Mouse (Mus musculus) kidney, adult 2 months (tissue): ENCODE measurements at regions not wholly inside any gene's neighbourhood (a gene's known extent, or its start where the extent isn't known, plus 50 kb on each side); places are given as distances from the start of the nearest gene placed in this dataset.

Experiments
- DNase-seq: peaks from one replicate; pipeline ENCODE4 v3.0.0; 2021
- H3K27ac ChIP-seq: fragments of 200-500 bp; 2 replicates; pipeline ENCODE4 v1.5.1; 2012; ENCODE audit warnings: low read depth, low read length, control low read depth, inconsistent platforms; ENCODE audit not compliant: insufficient read depth
- H3K27me3 ChIP-seq: fragments of 200-500 bp; replicated peaks from 2 replicates; pipeline ENCODE4 v1.6.1; 2012; ENCODE audit warnings: mild to moderate bottlenecking, moderate library complexity, low read length, inconsistent platforms; ENCODE audit not compliant: control insufficient read depth, insufficient read depth
- H3K36me3 ChIP-seq: fragments of 200-500 bp; 2 replicates; pipeline ENCODE4 v1.6.1; 2012; ENCODE audit warnings: mild to moderate bottlenecking, moderate library complexity, low read length, inconsistent platforms; ENCODE audit not compliant: control insufficient read depth, insufficient read depth
- H3K4me1 ChIP-seq: fragments of 200-500 bp; 2 replicates; pipeline ENCODE4 v1.6.1; 2011; ENCODE audit warnings: low read length; ENCODE audit not compliant: control insufficient read depth, insufficient read depth
- H3K4me3 ChIP-seq: fragments of 200-500 bp; 2 replicates; pipeline ENCODE4 v1.5.1; 2011; ENCODE audit warnings: mild to moderate bottlenecking, low read depth, low read length, control low read depth; ENCODE audit not compliant: insufficient read depth
- CTCF ChIP-seq: fragments of 200-500 bp; conservative IDR thresholded peaks from 2 replicates; pipeline ENCODE4 v1.5.1; 2011; ENCODE audit warnings: low read depth, mild to moderate bottlenecking, control low read depth, low read length, moderate library complexity, mixed read lengths; ENCODE audit not compliant: insufficient read depth, insufficient read length
- POLR2A ChIP-seq: fragments of 200-500 bp; IDR thresholded peaks from one replicate; pipeline ENCODE4 v1.6.1; 2011; ENCODE audit warnings: low read depth, low read length, control low read depth
- WGBS: fragments of 180-500 bp; shearing (Covaris S2); methylation state at CpG from one replicate; pipeline ENCODE4 v1.1.7; 2018; 5-methylcytosine and 5-hydroxymethylcytosine counted together

DNA sequence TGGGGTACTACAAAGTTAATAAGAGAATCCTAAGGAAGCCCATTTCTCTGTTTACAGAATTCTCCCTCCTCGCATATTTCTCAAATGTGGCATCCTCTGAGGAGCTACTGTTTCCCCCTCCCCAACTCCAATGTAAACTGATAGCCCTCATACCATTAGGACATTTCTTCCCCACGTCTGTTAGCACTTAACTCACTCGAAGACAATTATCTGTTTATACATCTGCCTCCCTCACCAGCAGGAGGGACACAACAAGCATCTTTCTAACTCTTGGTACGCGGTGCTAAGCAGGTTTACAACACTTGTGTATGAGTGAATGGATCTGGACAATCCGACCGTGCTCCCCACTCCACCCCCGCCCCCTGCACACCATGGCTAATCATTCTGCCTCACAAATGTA is 324.8 kb downstream of the Sox4 start:
- WGBS, result 77% methylated on average over 8 of the region's 8 CpGs
- no peaks in the 10 kb centered on the region; the same call in 1 of the 2 replicates for H3K4me1 ChIP-seq
- no peak for DNase-seq
- no peak overlapping the region for H3K4me3 ChIP-seq
- H3K27me3 ChIP-seq, result no peaks in the 10 kb centered on the region
- no peak overlapping the region for H3K27ac ChIP-seq
- no peak for TF ChIP-seq POLR2A
- TF ChIP-seq CTCF, result no peak
- no peaks in the 10 kb centered on the region for H3K36me3 ChIP-seq

DNA sequence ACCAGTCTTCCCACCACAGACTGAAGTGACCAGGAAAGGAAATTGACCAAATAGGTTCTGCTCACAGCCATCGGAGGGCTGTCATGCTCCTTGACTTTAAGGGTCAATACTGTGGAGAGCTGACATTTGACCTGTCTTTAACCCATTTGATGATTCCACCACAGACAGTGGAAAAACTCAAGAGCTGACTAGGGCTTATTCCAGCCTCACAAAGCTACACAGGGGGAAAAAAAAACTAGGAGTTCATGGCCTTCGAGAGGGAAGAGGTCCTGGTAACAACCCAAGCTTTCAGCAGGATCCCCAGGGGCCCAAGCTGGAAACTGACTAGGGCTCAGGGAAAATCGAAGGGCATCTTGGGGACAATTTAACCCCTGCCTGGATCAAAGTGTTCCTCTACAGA is 334.6 kb downstream of the Sox4 start:
- no peak for DNase-seq
- WGBS, result 42% methylated on average over 3 of the region's 3 CpGs
- no peak overlapping the region for H3K4me3 ChIP-seq
- H3K4me1 ChIP-seq, result peaks cover 4% of the 10 kb centered on the region; the same call in 1 of the 2 replicates
- no peak overlapping the region for H3K27ac ChIP-seq
- no peaks in the 10 kb centered on the region for H3K36me3 ChIP-seq
- TF ChIP-seq POLR2A (no peak), CTCF (no peak)
- no peaks in the 10 kb centered on the region for H3K27me3 ChIP-seq

DNA sequence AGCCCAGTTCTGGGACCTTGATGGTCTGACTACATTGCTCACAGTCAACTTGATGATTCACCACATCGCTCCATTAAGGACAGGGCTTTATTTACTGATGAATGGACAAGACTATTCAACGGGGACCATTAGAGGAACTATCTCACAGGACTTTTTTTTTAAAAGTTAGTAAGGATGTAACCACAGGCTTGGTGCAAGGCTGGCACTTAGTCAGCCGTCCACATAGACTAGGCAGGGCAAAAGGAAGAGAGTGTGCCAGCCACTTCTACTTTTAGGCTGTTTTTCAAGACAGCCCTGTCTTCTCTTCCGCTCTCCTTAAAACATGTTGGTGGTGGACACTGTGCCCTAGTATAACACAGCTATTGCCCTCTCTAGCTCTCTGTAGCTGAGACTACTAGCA is 336.0 kb downstream of the Sox4 start:
- WGBS, result 93% methylated on average over 4 of the region's 4 CpGs
- Histone ChIP-seq H3K36me3 (no peaks in the 10 kb centered on the region), H3K27ac (no peak overlapping the region), H3K4me1 (peaks cover 4% of the 10 kb centered on the region; the same call in 1 of the 2 replicates), H3K27me3 (no peaks in the 10 kb centered on the region), H3K4me3 (no peak overlapping the region)
- TF ChIP-seq CTCF (no peak), POLR2A (no peak)
- no peak for DNase-seq

DNA sequence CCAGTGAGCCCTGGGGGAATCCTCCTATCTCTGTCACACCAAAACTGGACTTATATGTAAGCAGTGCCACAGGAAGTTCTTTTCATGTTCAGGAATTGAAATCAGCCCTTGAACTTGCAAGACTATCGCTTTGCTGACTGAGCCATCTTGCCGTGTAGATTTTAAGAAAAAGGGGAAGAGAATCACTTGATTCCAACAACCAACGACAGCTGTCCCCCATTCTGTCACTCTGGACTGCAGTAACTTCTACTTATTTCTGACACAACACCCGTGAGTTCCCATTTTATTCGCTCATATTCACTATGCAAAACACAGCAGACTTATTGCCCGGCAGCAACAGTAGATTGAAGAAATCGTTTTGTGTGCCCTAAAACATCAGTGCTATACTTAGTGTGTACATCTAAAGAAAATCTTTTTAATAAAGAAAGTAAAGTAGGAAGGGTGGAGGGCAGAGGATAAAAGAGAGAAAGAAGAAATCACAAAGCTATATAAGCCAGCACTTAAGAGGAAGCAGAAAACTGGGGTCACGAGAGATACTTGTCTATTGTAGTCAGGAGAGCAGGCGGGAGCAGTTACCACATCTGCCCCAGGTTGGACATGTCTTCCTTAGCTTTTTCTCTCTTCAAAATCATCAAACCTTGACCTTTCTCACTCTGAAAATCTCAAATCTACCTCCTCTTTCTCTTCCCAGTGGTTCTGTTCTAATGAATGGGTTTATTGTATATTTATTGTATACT is 336.7 kb downstream of the Sox4 start:
- Histone ChIP-seq H3K27me3 (no peaks in the 10 kb centered on the region), H3K27ac (no peak overlapping the region), H3K4me1 (peaks cover 4% of the 10 kb centered on the region; the same call in 1 of the 2 replicates), H3K36me3 (no peaks in the 10 kb centered on the region), H3K4me3 (no peak overlapping the region)
- DNase-seq, result no peak
- TF ChIP-seq POLR2A (no peak), CTCF (no peak)
- 87% methylated on average over 9 of the region's 9 CpGs for WGBS

DNA sequence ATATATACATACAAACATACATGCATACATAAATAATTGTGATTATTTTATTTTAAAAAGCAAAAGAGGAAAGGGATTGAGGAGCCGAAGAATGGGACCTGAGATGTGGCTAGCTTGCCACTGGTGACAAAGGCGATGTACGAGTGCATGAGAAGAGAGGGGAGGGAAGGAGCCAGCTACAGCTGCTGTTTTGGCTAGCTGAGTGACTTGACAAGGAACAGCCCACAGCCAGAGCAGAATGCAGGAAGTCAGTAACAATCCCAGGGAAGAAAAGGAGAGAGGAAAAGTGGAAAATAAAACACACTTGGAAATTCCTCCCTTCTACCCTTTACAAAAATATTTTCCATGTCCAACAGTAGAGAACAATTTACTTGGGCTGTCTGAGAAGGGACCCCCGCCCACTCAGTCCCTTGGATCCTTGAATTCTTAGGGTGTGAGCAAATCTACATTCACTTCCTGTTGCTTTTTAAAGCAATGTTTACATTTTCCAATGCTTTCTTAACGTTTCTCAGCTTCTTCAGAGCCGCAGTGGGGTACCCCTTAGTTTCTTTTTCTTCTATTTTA is 345.9 kb downstream of the Sox4 start:
- Histone ChIP-seq H3K27ac (no peak overlapping the region), H3K4me1 (no peaks in the 10 kb centered on the region; the same call in 1 of the 2 replicates), H3K27me3 (no peaks in the 10 kb centered on the region; the same call in 1 of the 2 replicates), H3K4me3 (no peak overlapping the region), H3K36me3 (no peaks in the 10 kb centered on the region)
- TF ChIP-seq POLR2A (no peak), CTCF (no peak)
- 52% methylated on average over 6 of the region's 6 CpGs for WGBS
- DNase-seq, result peak; percentile 19

DNA sequence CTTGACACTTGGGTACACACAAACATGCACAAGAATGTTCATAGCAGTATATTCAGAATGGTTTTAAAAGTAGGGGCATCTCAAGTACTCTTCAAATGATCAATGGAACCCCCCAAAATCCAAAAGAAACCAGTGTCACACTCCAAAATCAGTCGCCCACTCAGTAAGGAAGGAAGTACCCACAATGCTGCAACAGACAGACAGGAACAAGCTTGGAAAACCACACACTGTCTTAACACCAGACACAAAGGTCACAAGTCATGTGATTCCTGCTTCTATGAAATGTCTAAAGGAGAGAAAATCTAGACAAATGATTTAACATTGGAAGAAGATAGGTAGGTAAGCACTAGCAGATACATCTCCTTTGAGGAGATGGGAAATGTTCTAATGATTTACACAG is 346.9 kb downstream of the Sox4 start:
- Histone ChIP-seq H3K4me1 (no peaks in the 10 kb centered on the region; the same call in 1 of the 2 replicates), H3K4me3 (no peak overlapping the region), H3K27me3 (no peaks in the 10 kb centered on the region; the same call in 1 of the 2 replicates), H3K27ac (no peak overlapping the region), H3K36me3 (no peaks in the 10 kb centered on the region)
- TF ChIP-seq CTCF (no peak), POLR2A (no peak)
- peak; percentile 33 for DNase-seq
- WGBS, result 62% methylated on average over 1 of the region's 1 CpGs

DNA sequence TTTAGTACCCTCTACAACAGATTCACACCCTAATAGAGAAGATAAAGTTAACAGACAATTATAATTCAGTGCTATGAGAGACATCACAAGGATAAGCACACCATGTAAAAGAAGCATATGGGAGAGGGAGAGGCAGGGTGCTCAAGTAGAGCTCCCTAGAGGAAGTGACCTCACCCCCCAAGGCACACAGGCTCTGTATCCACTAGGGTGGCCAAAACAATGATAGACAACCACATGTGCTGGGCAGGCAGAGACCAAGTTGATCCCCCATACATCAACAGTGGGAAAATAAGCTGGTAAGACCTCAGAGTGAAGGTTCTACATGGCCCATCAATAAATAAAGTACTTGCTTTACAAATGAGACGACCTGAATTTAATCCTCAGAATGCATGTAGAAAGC is 347.7 kb downstream of the Sox4 start:
- H3K27me3 ChIP-seq, result no peaks in the 10 kb centered on the region; the same call in 1 of the 2 replicates
- H3K4me3 ChIP-seq, result no peak overlapping the region
- no peak for DNase-seq
- TF ChIP-seq POLR2A (no peak), CTCF (no peak)
- H3K36me3 ChIP-seq, result no peaks in the 10 kb centered on the region
- WGBS, result 82% methylated on average over 1 of the region's 1 CpGs
- H3K4me1 ChIP-seq, result peaks cover 3% of the 10 kb centered on the region; the same call in 1 of the 2 replicates
- H3K27ac ChIP-seq, result no peak overlapping the region
